Mouse (Mus musculus) adrenal gland, postnatal 25 days (tissue): ENCODE data around the gene Gm11985. TPM values are rescaled to one million over a fixed set of nuclear protein-coding genes. Genes with fewer than 3 reads are reported as not detected.

Experiments used
- DNase-seq: peaks from one replicate; pipeline ENCODE4 v3.0.0; 2021; ENCODE audit warnings: mixed read lengths
- total RNA-seq: library from RNA; stranded (reverse); gene quantifications from 2 replicates; pipeline ENCODE4 v1.2.3, GENCODE M21; 2021

Gene Gm11985
- total RNA-seq, 1 experiment from 2014 or later, result not detected

GRCm38 (mm10) chr11:7199736-7200392, 11.5 kb upstream of the Gm11985 start:
- peak; percentile 35 for DNase-seq

GRCm38 (mm10) chr11:7198481-7199256, 10.3 kb upstream of the Gm11985 start:
- no peak for DNase-seq

GRCm38 (mm10) chr11:7198006-7198405, 9.6 kb upstream of the Gm11985 start:
- DNase-seq, result no peak

GRCm38 (mm10) chr11:7197491-7197941, 9.1 kb upstream of the Gm11985 start, which contains the start of gene Igfbp1:
Gene Igfbp1, plus strand, starts transcription at chr11:7197782.
- no peak for DNase-seq

GRCm38 (mm10) chr11:7195312-7195685, 6.9 kb upstream of the Gm11985 start:
- DNase-seq, result no peak

- no peak for DNase-seq
Measured at GRCm38 (mm10) chr11:7194432-7195311, 6.3 kb upstream of the Gm11985 start.

- DNase-seq, result no peak
Measured at GRCm38 (mm10) chr11:7193134-7193533, 4.8 kb upstream of the Gm11985 start.

- DNase-seq, result no peak
Measured at GRCm38 (mm10) chr11:7192710-7193109, 4.3 kb upstream of the Gm11985 start.

GRCm38 (mm10) chr11:7187472-7187871, 897 bp downstream of the Gm11985 start:
- DNase-seq, result no peak

GRCm38 (mm10) chr11:7184420-7184819, 3.9 kb downstream of the Gm11985 start:
- no peak for DNase-seq

GRCm38 (mm10) chr11:7182409-7183042, 5.8 kb downstream of the Gm11985 start:
- no peak for DNase-seq

- DNase-seq, result no peak
Measured at GRCm38 (mm10) chr11:7179276-7179675, 9.1 kb downstream of the Gm11985 start.

GRCm38 (mm10) chr11:7178724-7179123, 9.6 kb downstream of the Gm11985 start:
- no peak for DNase-seq

GRCm38 (mm10) chr11:7173664-7174063, 14.7 kb downstream of the Gm11985 start:
- DNase-seq, result no peak

- DNase-seq, result no peak
Measured at GRCm38 (mm10) chr11:7169645-7170044, 18.7 kb downstream of the Gm11985 start.

- DNase-seq, result no peak
Measured at GRCm38 (mm10) chr11:7164416-7164815, 24.0 kb downstream of the Gm11985 start.

GRCm38 (mm10) chr11:7161502-7162174, 26.7 kb downstream of the Gm11985 start:
- DNase-seq, result no peak

- no peak for DNase-seq
Measured at GRCm38 (mm10) chr11:7160637-7161101, 27.7 kb downstream of the Gm11985 start.

- no peak for DNase-seq
Measured at GRCm38 (mm10) chr11:7160146-7160545, 28.2 kb downstream of the Gm11985 start.

GRCm38 (mm10) chr11:7158196-7158595, 30.2 kb downstream of the Gm11985 start:
- DNase-seq, result no peak

- no peak for DNase-seq
Measured at GRCm38 (mm10) chr11:7156427-7156826, 31.9 kb downstream of the Gm11985 start.
